Mouse (Mus musculus): ENCODE data around the gene Hao2.

The Hao2 gene

DNA sequence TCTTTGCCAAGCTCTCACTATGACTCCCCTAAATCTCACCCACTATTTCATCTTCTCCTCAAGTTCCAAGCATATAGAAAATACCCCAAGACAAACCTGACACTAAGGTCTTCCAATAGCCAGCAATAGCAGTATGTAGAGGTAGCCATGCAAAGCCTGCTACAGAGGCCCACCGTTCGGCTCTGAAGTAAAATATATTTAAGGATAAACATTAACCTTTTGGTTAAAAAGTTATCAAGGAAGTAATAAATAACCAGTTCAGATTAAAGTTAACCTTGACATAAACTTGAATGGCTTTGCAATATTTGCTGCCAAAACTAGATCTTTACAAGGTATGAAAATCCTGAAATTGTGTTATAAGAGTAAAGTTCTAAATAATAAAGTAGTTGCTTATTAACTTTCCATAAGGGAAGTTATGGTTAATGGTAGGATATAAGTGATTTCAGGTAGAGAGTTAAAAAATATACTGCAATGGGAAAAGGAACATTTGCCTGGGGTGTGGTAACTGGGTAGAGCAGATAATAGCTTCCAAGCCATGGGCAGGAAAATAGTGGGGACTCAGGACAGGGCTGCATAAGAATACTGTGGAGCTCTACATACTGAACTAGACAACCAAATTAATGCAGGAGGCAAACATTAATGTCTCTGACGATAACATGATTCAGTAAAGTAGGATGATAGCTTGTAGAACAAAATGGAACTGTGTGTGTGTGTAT is at the start of gene Hao2:
Gene Hao2 (minus strand): TSS at position 183 of the 716 bp plus-strand sequence.
- POLR2A ChIA-PET, result interaction anchor here in 1 of 4 experiments (0.6 kb wide), 1 partner anchor 737 kb away, joined by 3 read pairs; no protein-coding TSS in a partner anchor

DNA sequence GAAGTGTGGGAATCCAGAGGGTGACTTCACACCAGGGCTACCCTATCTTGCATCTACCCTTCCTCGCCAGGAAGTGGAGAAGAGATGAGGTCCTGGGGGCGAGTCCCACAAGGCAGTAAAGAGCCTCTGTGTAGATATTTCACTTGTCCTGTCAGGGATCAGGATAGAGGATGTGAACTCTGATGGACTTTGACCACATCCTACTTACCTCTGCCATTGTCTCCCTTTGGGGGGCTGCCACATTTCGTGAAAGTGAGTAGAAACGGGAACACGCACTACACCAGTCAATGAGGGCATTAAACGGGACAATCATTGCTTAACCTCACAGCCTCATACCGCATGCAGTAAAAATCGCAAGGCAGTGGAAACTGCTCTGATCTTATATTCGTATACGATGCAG is 48.6 kb upstream of the Hao2 start:
- CTCF ChIA-PET, result interaction anchor here in 1 of 4 experiments (1.3 kb wide), 1 partner anchor 26 kb away, joined by 3 read pairs; no protein-coding TSS in a partner anchor

More for the DNA sequence above, at the start of gene Hao2:
- CTCF ChIA-PET, result interaction anchor here in 1 of 4 experiments (0.6 kb wide), 1 partner anchor 265 kb away, joined by 6 read pairs; no protein-coding TSS in a partner anchor

DNA sequence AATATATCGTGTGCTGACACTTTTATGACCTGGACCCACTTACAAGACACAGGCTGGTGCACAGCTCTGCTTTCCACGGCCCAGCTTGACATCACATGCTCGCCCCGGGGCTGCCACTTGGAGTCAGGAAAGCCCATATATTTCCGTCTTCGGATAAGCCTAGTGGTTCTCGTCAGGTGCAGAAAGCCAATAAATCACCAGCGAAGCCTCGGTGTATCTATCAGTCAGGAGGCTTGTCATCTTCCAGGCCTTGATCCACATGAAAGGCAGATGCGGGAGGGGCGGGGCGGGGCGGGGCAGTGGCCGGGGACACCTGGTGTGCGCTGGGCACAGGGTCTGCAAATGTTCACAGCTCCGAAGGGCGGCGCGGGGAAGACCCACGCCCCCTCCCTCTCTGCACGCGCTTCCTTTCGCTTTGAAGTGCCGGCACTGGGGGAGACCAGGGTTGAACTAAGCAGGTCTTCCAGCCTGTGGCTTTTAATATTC is 48.1 kb upstream of the Hao2 start:
- ChIA-PET CTCF (no interaction called here), POLR2A (no interaction called here)

More for the DNA sequence above, 48.6 kb upstream of the Hao2 start:
- POLR2A ChIA-PET, result no interaction called here

- ChIA-PET POLR2A (no interaction called here), CTCF (no interaction called here)
These were observed 47.2 kb upstream of the Hao2 start for GRCm38 (mm10) chr3:98940225-98940624.

DNA sequence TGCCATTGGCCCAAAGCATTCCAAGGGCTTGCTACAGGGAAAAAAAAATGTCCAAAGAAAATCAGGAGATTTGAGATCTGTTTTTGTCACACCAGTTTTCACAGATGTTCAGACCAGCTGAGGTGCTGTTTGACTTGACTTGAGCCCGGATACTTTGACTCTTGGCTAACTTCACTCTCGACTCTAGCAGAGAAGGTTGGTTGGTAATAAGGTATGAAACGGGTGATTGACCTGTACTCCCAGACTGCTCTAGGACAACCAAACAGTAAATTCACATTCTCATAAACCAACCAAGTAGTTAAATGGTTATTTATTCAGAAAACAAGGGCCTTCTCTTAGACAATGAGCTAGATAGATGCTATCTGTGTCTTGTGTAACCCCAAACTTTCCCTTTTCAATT is 43.4 kb upstream of the Hao2 start:
- CTCF ChIA-PET, result no interaction called here
- POLR2A ChIA-PET, result no interaction called here

DNA sequence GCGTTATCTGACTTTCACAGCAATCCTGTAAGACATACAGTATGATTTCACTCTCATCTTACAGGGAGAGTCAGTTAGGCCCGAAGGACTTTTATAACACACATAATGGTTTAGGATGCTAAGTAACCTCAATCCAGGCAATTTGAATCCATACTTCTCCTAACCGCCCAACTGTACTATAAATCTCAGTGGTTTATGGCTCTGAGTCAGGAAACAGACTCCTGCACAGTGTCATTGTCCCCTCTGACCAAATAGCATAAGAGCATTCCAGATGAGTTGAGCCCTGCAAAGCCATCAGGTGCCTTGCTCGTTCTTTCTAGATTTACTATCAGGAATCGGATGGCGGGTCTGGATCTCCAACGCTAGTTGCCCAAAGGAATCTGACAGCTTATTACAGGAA is 41.6 kb upstream of the Hao2 start:
- CTCF ChIA-PET, result no interaction called here
- POLR2A ChIA-PET, result interaction anchor here in 1 of 4 experiments (0.6 kb wide), 1 partner anchor 59 kb away, joined by 3 read pairs; no protein-coding TSS in a partner anchor

- ChIA-PET POLR2A (no interaction called here), CTCF (no interaction called here)
These were observed 41.0 kb upstream of the Hao2 start for GRCm38 (mm10) chr3:98934041-98934440.

- POLR2A ChIA-PET, result no interaction called here
- CTCF ChIA-PET, result no interaction called here
These were observed 39.4 kb upstream of the Hao2 start for GRCm38 (mm10) chr3:98932421-98932820.

- CTCF ChIA-PET, result no interaction called here
- POLR2A ChIA-PET, result no interaction called here
These were observed 38.8 kb upstream of the Hao2 start for GRCm38 (mm10) chr3:98931836-98932235.

- POLR2A ChIA-PET, result no interaction called here
- CTCF ChIA-PET, result no interaction called here
These were observed 27.4 kb upstream of the Hao2 start for GRCm38 (mm10) chr3:98920417-98920816.

GRCm38 (mm10) chr3:98917260-98917659 is 24.2 kb upstream of the Hao2 start:
- ChIA-PET CTCF (no interaction called here), POLR2A (no interaction called here)

- CTCF ChIA-PET, result interaction anchor here in 1 of 4 experiments (1.2 kb wide), 1 partner anchor 58 kb away, joined by 4 read pairs; no protein-coding TSS in a partner anchor
These were observed 23.8 kb upstream of the Hao2 start for GRCm38 (mm10) chr3:98916856-98917255.

GRCm38 (mm10) chr3:98915659-98916058 is 22.6 kb upstream of the Hao2 start:
- ChIA-PET CTCF (interaction anchor here in 3 of 4 experiments (0.6 to 1.2 kb wide), 6 partner anchors 27 to 1058 kb away, joined by 3 to 6 read pairs (median 4); no protein-coding TSS in a partner anchor), POLR2A (no interaction called here)

More at GRCm38 (mm10) chr3:98916856-98917255, 23.8 kb upstream of the Hao2 start:
- POLR2A ChIA-PET, result no interaction called here

GRCm38 (mm10) chr3:98913591-98913990 is 20.6 kb upstream of the Hao2 start:
- ChIA-PET CTCF (no interaction called here), POLR2A (no interaction called here)

GRCm38 (mm10) chr3:98897606-98898005 is 4.6 kb upstream of the Hao2 start:
- POLR2A ChIA-PET, result no interaction called here
- CTCF ChIA-PET, result no interaction called here

- POLR2A ChIA-PET, result no interaction called here
- CTCF ChIA-PET, result no interaction called here
These were observed 2.1 kb upstream of the Hao2 start for GRCm38 (mm10) chr3:98895071-98895601.

GRCm38 (mm10) chr3:98890430-98890829 is 2.6 kb downstream of the Hao2 start:
- CTCF ChIA-PET, result interaction anchor here in 1 of 4 experiments (0.5 kb wide), 1 partner anchor 82 kb away, joined by 3 read pairs; no protein-coding TSS in a partner anchor
- POLR2A ChIA-PET, result no interaction called here

DNA sequence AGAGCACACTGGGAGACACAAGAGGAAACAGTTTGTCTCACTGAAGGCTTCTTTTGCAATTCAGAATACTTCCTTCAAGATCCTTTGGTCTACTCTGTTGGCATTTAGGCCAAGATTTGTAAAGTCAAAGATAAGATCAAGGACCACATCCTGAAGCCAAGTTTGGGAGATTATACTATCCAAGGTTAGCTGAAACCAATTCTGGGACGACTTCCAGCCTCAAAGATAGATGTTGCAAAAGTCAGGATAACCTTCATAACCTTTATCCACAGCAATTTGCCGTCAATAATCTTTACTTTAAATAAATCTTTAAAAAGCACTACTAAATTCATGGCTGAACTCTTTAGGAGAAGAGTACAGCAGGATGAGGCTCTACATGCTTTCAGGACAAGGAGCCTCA is 4.8 kb downstream of the Hao2 start:
- CTCF ChIA-PET, result no interaction called here
- POLR2A ChIA-PET, result no interaction called here

DNA sequence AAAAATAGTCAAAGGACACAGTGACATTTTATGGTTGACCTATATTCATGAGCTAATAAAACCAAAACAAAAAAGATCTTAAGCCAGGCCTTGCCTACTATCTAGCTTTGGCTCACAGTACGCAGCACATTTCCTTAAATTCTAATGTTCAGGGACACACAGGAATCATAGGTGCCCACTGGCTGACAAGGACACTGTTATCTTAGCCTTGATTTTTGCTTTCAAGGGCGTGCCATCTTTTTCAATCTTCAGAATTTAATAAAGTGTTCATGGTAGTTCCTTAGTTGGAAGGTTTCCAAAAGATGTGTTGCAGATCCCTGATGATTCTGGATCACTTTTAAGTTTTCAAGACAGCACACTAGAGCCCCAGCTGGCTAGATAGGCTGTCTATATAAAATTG is 12.2 kb downstream of the Hao2 start:
- ChIA-PET CTCF (no interaction called here), POLR2A (no interaction called here)

GRCm38 (mm10) chr3:98880216-98880615 is 12.8 kb downstream of the Hao2 start:
- POLR2A ChIA-PET, result no interaction called here
- CTCF ChIA-PET, result no interaction called here

DNA sequence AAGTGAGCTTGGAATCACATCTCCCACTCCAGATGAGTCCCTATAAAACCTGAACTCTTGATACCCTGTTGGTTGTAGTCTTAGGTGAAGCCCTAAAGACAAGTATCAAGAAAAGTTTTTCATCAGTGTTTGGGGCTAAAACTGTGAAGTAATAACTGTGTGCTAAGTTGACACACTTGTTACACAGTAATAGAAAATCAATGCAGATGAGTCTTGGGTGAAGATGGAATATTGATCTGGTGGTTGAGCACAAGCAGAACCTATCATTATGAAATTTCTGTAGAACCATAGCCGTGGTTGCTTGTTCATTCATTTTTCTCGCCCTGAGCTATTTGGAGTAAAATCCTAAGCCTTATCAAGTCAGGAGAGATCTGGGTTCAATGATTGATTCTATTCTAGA is 24.8 kb downstream of the Hao2 start:
- ChIA-PET CTCF (no interaction called here), POLR2A (no interaction called here)

Data from embryonic stem cell, embryonic (primary cell).